Mouse (Mus musculus) kidney, adult 8-10 months (tissue): ENCODE data around the gene Snx32.

Experiments used
- DNase-seq, 2 experiments: peaks; one replicate each; pipeline ENCODE4 v3.0.0; 2022

The Snx32 gene

GRCm38 (mm10) chr19:5510031-5511026, at the start of gene Snx32:
TSS of gene Snx32 (minus strand) at chr19:5510538.
- peak; percentile 98 to 99 for DNase-seq

- no peak for DNase-seq
These were observed 49.5 kb upstream of the Snx32 start for GRCm38 (mm10) chr19:5559631-5560456.

GRCm38 (mm10) chr19:5559229-5559628, 48.9 kb upstream of the Snx32 start:
- DNase-seq: peak; percentile 75 to 83

GRCm38 (mm10) chr19:5558770-5559169, 48.4 kb upstream of the Snx32 start:
- DNase-seq: no peak

GRCm38 (mm10) chr19:5558169-5558568, 47.8 kb upstream of the Snx32 start:
- DNase-seq: peak; percentile 54 to 62

- peak; percentile 70 to 76 for DNase-seq
These were observed 43.9 kb upstream of the Snx32 start for GRCm38 (mm10) chr19:5554212-5554611.

- peak in 1 of 2 experiments; percentile 55 for DNase-seq
These were observed 43.5 kb upstream of the Snx32 start for GRCm38 (mm10) chr19:5553802-5554201.

- DNase-seq: no peak
These were observed 37.2 kb upstream of the Snx32 start for GRCm38 (mm10) chr19:5547471-5548056.

- no peak for DNase-seq
These were observed 33.7 kb upstream of the Snx32 start for GRCm38 (mm10) chr19:5544031-5544430.

GRCm38 (mm10) chr19:5543362-5543761, 33.0 kb upstream of the Snx32 start:
- DNase-seq: no peak

GRCm38 (mm10) chr19:5538786-5539185, 28.4 kb upstream of the Snx32 start:
- no peak for DNase-seq

- no peak for DNase-seq
These were observed 22.2 kb upstream of the Snx32 start for GRCm38 (mm10) chr19:5532520-5532919.

GRCm38 (mm10) chr19:5530138-5530524, 19.8 kb upstream of the Snx32 start:
- no peak for DNase-seq

GRCm38 (mm10) chr19:5529325-5530137, 19.2 kb upstream of the Snx32 start:
- DNase-seq: peak; percentile 97 to 99

- no peak for DNase-seq
These were observed 14.9 kb upstream of the Snx32 start for GRCm38 (mm10) chr19:5525204-5525603.

GRCm38 (mm10) chr19:5518721-5519120, 8.4 kb upstream of the Snx32 start:
- peak in 1 of 2 experiments; percentile 16 for DNase-seq

- no peak for DNase-seq
These were observed 6.7 kb upstream of the Snx32 start for GRCm38 (mm10) chr19:5516906-5517505.

GRCm38 (mm10) chr19:5515840-5516777, 5.8 kb upstream of the Snx32 start:
- peak in 1 of 2 experiments; percentile 21 for DNase-seq

GRCm38 (mm10) chr19:5513005-5513349, 2.6 kb upstream of the Snx32 start:
- no peak for DNase-seq
